Mouse (Mus musculus): ENCODE results near the gene Ube2d1.

GRCm38 (mm10) chr10:71293245-71293644, 8.2 kb upstream of the Ube2d1 start:
- peak; percentile 3; the same call in 1 of the 2 replicates for TF ChIP-seq CTCF (IDR thresholded peaks at IDR 0.05; ENCODE audit: borderline replicate concordance, extremely low read depth, insufficient read depth, insufficient read length)
- TF ChIP-seq POLR2A (IDR thresholded peaks at IDR 0.05; ENCODE audit: borderline replicate concordance, extremely low read depth, insufficient read depth, insufficient read length, poor library complexity, severe bottlenecking) = no peak

Data from brain, embryonic 14.5 days (tissue).